Mouse (Mus musculus) lung, adult 2 months (tissue): ENCODE data around the gene Cog4.

Experiments
- CTCF ChIP-seq: fragments of 200-500 bp; IDR thresholded peaks from 2 replicates; pipeline ENCODE4 v1.5.1; 2011; ENCODE audit warnings: mild to moderate bottlenecking, low read length, control low read depth; ENCODE audit not compliant: insufficient read depth
- POLR2A ChIP-seq: fragments of 200-500 bp; IDR thresholded peaks from 2 replicates; pipeline ENCODE4 v1.6.1; 2011; ENCODE audit warnings: low read depth, mild to moderate bottlenecking, control low read depth, low read length, borderline replicate concordance; ENCODE audit errors: extremely low read depth

DNA sequence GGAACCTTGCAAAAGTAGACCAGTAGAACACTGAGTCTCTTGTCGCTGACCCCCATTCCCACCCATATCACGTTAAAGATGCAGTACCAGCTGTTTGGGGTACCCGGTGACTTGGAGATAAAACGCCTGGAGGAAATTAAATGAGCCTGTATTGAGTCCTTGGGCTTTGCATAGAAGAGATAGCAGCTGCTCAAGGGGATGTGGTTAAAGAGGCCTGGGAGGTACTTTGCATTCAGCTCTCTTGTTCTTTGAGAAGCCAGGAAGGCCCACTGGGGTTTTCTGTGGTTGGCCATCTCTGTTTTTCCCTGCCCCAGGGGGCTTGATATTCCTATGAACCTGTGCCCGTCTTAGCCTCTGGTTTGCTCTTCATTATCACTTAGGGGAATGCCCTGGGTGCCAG, 82.7 kb downstream of the Cog4 start:
- TF ChIP-seq POLR2A: no peak
- no peak for TF ChIP-seq CTCF
